Mouse (Mus musculus): Measurements from ENCODE around the gene Rell1.
"Not testable (repeated sequence)": the region's sequence is repeated elsewhere in the genome, so short reads cannot be mapped to it uniquely, and the experiment has no call there.

Rell1 gene

GRCm38 (mm10) chr5:63897001-63897819 is 71.5 kb downstream of the Rell1 start:
- not testable (repeated sequence) for DNase-seq (ENCODE audit: low spot score)

- DNase-seq (ENCODE audit: low spot score), result peak; percentile 57
Measured at GRCm38 (mm10) chr5:63891912-63892311, 76.8 kb downstream of the Rell1 start.

GRCm38 (mm10) chr5:63891241-63891640 is 77.5 kb downstream of the Rell1 start:
- no peak for DNase-seq (ENCODE audit: low spot score)

GRCm38 (mm10) chr5:63887111-63887510 is 81.6 kb downstream of the Rell1 start:
- no peak for DNase-seq (ENCODE audit: low spot score)

GRCm38 (mm10) chr5:63886709-63887108 is 82.0 kb downstream of the Rell1 start:
- no peak for DNase-seq (ENCODE audit: low spot score)

- DNase-seq (ENCODE audit: low spot score), result no peak
Measured at GRCm38 (mm10) chr5:63886292-63886691, 82.4 kb downstream of the Rell1 start.

GRCm38 (mm10) chr5:63879026-63879425 is 89.7 kb downstream of the Rell1 start:
- no peak for DNase-seq (ENCODE audit: low spot score)

GRCm38 (mm10) chr5:63876081-63876480 is 92.6 kb downstream of the Rell1 start:
- no peak for DNase-seq (ENCODE audit: low spot score)

- DNase-seq (ENCODE audit: low spot score), result peak; percentile 85
Measured at GRCm38 (mm10) chr5:63874880-63875279, 93.8 kb downstream of the Rell1 start.

- DNase-seq (ENCODE audit: low spot score), result no peak
Measured at GRCm38 (mm10) chr5:63872176-63872932, 96.3 kb downstream of the Rell1 start.

GRCm38 (mm10) chr5:63867421-63867820 is 101.3 kb downstream of the Rell1 start:
- peak; percentile 67 for DNase-seq (ENCODE audit: low spot score)

GRCm38 (mm10) chr5:63858901-63859300 is 109.8 kb downstream of the Rell1 start:
- no peak for DNase-seq (ENCODE audit: low spot score)
